Mouse (Mus musculus): Measurements from ENCODE around the gene Mrgprx1.

DNA sequence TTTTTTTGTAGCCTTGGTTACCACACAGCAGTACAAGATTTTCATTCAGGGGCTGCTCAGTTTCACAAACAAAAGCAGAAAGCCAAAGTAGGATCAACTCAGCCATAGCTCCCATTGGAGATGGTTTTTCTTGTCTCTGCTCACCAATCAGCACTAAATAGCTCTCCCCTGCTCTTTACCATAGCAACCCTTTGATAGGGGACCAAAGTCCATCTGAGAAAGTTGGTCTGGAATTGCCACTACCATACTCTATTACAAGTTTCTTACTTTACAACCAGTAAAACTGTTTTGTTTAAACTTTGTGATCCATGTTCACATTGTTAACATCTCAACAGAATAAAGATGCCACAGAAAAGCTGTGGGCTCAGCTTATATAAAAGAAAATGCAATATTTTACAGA lies 48.1 kb upstream of the Mrgprx1 start:
- TF ChIP-seq CTCF (IDR thresholded peaks at IDR 0.05; ENCODE audit: low read depth) (no peak), EP300 (optimal IDR thresholded peaks at IDR 0.05) (no peak)
